Mouse (Mus musculus): Measurements from ENCODE around the gene Tmem88. TPM values are rescaled to one million over a fixed set of nuclear protein-coding genes. Genes with fewer than 3 reads are reported as not detected.
"Not testable (repeated sequence)": the region's sequence is repeated elsewhere in the genome, so short reads cannot be mapped to it uniquely, and the experiment has no call there.

The Tmem88 gene
- polyA plus RNA-seq, 1 experiment: 39.5 TPM

GRCm38 (mm10) chr11:69403691-69404594, 5.9 kb upstream of the Tmem88 start:
- no peak for DNase-seq (ENCODE audit: low read depth)

- no peak for DNase-seq (ENCODE audit: low read depth)
Measured at GRCm38 (mm10) chr11:69401987-69402386, 4.0 kb upstream of the Tmem88 start.

GRCm38 (mm10) chr11:69401210-69401637, 3.2 kb upstream of the Tmem88 start:
- no peak for DNase-seq (ENCODE audit: low read depth)

- DNase-seq (ENCODE audit: low read depth): no peak
Measured at GRCm38 (mm10) chr11:69400083-69400850, 2.2 kb upstream of the Tmem88 start.

- no peak for DNase-seq (ENCODE audit: low read depth)
Measured at GRCm38 (mm10) chr11:69399201-69400082, 1.4 kb upstream of the Tmem88 start.

- DNase-seq (ENCODE audit: low read depth): no peak
Measured at GRCm38 (mm10) chr11:69398486-69399200, 609 bp upstream of the Tmem88 start.

- no peak for DNase-seq (ENCODE audit: low read depth)
Measured at GRCm38 (mm10) chr11:69397581-69398057, 415 bp downstream of the Tmem88 start.

GRCm38 (mm10) chr11:69396772-69397171, 1.3 kb downstream of the Tmem88 start:
- no peak for DNase-seq (ENCODE audit: low read depth)

- DNase-seq (ENCODE audit: low read depth): no peak
Measured at GRCm38 (mm10) chr11:69395634-69396373, 2.2 kb downstream of the Tmem88 start.

- DNase-seq (ENCODE audit: low read depth): not testable (repeated sequence)
Measured at GRCm38 (mm10) chr11:69395235-69395633, 2.8 kb downstream of the Tmem88 start, which contains the start of the genes Naa38 and Cyb5d1. Gene Naa38 (plus strand): TSS chr11:69395487. Gene Cyb5d1 (minus strand): TSS chr11:69395631.

GRCm38 (mm10) chr11:69394591-69395167, 3.4 kb downstream of the Tmem88 start:
- DNase-seq (ENCODE audit: low read depth): not testable (repeated sequence)

- no peak for DNase-seq (ENCODE audit: low read depth)
Measured at GRCm38 (mm10) chr11:69390400-69391034, 7.5 kb downstream of the Tmem88 start.

GRCm38 (mm10) chr11:69389531-69390399, 8.3 kb downstream of the Tmem88 start:
- DNase-seq (ENCODE audit: low read depth): no peak

- no peak for DNase-seq (ENCODE audit: low read depth)
Measured at GRCm38 (mm10) chr11:69388680-69389079, 9.4 kb downstream of the Tmem88 start.

- DNase-seq (ENCODE audit: low read depth): no peak
Measured at GRCm38 (mm10) chr11:69386758-69387157, 11.3 kb downstream of the Tmem88 start.

- no peak for DNase-seq (ENCODE audit: low read depth)
Measured at GRCm38 (mm10) chr11:69384979-69385378, 13.1 kb downstream of the Tmem88 start.

- no peak for DNase-seq (ENCODE audit: low read depth)
Measured at GRCm38 (mm10) chr11:69382478-69383105, 15.4 kb downstream of the Tmem88 start.

- DNase-seq (ENCODE audit: low read depth): no peak
Measured at GRCm38 (mm10) chr11:69381356-69381755, 16.7 kb downstream of the Tmem88 start.
